ENCODE assay signal across 15 mouse cellular contexts in the genomic region with DNA sequence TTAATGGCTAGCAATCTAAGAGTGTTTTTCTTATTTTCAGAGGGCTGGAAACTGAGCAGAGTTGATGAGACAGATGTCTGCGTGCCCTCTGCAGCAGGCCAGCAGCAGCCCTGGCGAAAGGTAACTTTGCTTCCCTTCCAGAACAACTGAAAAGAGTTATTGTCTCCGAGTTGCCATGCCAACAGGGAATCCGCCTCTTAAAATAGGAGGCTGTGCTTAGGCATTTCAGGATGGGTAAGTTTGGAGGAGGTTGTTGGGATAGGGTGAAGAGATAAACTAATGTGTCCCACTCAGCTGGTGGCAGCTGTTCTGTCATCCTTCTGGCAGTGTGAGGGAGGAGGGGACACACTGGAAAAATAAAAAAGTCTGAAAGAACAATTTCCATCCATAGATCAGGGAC.
"Had no signal": no experiment of that assay in that cellular context is flagged by ENCODE, and none has a peak within 500 bp of the region (broad histone marks: within the 10 kb centered on the region; RNA-seq: fewer than 3 reads in every experiment).

No protein-coding gene starts in this region.

- H3K36me3 ChIP-seq: limb, embryonic 15.5 days; liver, embryonic 12.5 days; lung, embryonic 15.5 days; neural tube, embryonic 15.5 days had no signal

- H3K4me2 ChIP-seq: limb, embryonic 15.5 days; liver, embryonic 12.5 days; lung, embryonic 15.5 days; neural tube, embryonic 15.5 days had no signal

- H3K4me3 ChIP-seq: limb, embryonic 15.5 days; liver, embryonic 12.5 days; lung, embryonic 15.5 days; myocyte; neural tube, embryonic 15.5 days had no signal

- H3K27me3 ChIP-seq: limb, embryonic 15.5 days; lung, embryonic 15.5 days; neural tube, embryonic 15.5 days had no signal

- H3K9ac ChIP-seq: limb, embryonic 15.5 days; liver, embryonic 12.5 days; lung, embryonic 15.5 days; neural tube, embryonic 15.5 days had no signal

- H3K9me3 ChIP-seq: limb, embryonic 15.5 days; lung, embryonic 15.5 days had no signal

- DNase-seq: kidney, adult 8-10 months; kidney, postnatal 36 days; layer of hippocampus, adult 9-11 months; layer of hippocampus, postnatal 36 days; lung, postnatal 14 days; right cerebral cortex, postnatal 4 days; spleen, adult 18-20 months; thymus, adult 18-20 months; thymus, postnatal 14 days had no signal

- ATAC-seq: liver, embryonic 12.5 days had no signal

- H3K27ac ChIP-seq: kidney, postnatal 0 days; limb, embryonic 15.5 days; liver, embryonic 12.5 days; lung, embryonic 15.5 days; neural tube, embryonic 15.5 days had no signal
